Mouse (Mus musculus) hindbrain, embryonic 16.5 days (tissue): ENCODE measurements around the gene Srcin1. TPM values are rescaled to one million over a fixed set of nuclear protein-coding genes. Genes with fewer than 3 reads are reported as not detected.

Experiments used
- ATAC-seq: fragments of 200-750 bp; cut with Nextera tagmentation; 2 replicates; pipeline ENCODE4 v1.8.0; 2017; ENCODE audit warnings: moderate TSS enrichment, moderate library complexity
- H3K27ac ChIP-seq: fragments of 300-500 bp; sonication (generic); 2 replicates; pipeline ENCODE4 v1.5.1; 2014; ENCODE audit warnings: low read depth, mild to moderate bottlenecking, control low read depth, low read length, moderate library complexity
- H3K27me3 ChIP-seq: fragments of 300-500 bp; sonication (generic); replicated peaks from 2 replicates; pipeline ENCODE4 v1.6.1; 2014; ENCODE audit warnings: low read length; ENCODE audit not compliant: control insufficient read depth, insufficient read depth
- H3K36me3 ChIP-seq: fragments of 300-500 bp; sonication (generic); 2 replicates; pipeline ENCODE4 v1.6.1; 2014; ENCODE audit warnings: mild to moderate bottlenecking, low read length, moderate library complexity, mixed read lengths; ENCODE audit not compliant: control insufficient read depth, insufficient read depth
- H3K4me1 ChIP-seq: fragments of 300-500 bp; sonication (generic); 2 replicates; pipeline ENCODE4 v1.6.1; 2014; ENCODE audit warnings: low read depth, low read length; ENCODE audit not compliant: control insufficient read depth, insufficient read depth
- H3K4me2 ChIP-seq: fragments of 300-500 bp; sonication (generic); 2 replicates; pipeline ENCODE4 v1.6.1; 2014; ENCODE audit warnings: mild to moderate bottlenecking, low read length, control low read depth, moderate library complexity
- H3K4me3 ChIP-seq: fragments of 300-500 bp; sonication (generic); 2 replicates; pipeline ENCODE4 v1.5.1; 2014; ENCODE audit warnings: mild to moderate bottlenecking, low read length, control low read depth, moderate library complexity
- H3K9ac ChIP-seq: fragments of 300-500 bp; sonication (generic); 2 replicates; pipeline ENCODE4 v1.6.1; 2014; ENCODE audit warnings: low read depth, mild to moderate bottlenecking, control low read depth, low read length, moderate library complexity
- H3K9me3 ChIP-seq: fragments of 300-500 bp; sonication (generic); 2 replicates; pipeline ENCODE4 v1.6.1; 2014; ENCODE audit warnings: mild to moderate bottlenecking, low read length, moderate library complexity; ENCODE audit not compliant: control insufficient read depth
- WGBS: fragments of 180-500 bp; shearing (Covaris S2); extraction: QIAGEN DNeasy Blood & Tissue Kit; methylation state at CpG from one replicate; pipeline ENCODE4 v1.1.7; 2014; 5-methylcytosine and 5-hydroxymethylcytosine counted together
- polyA plus RNA-seq: library from polyadenylated mRNA; unstranded; fragments of >200 nt; fragmentation: Nextera tagmentation; extraction: Ambion mirVana; gene quantifications from 2 replicates; pipeline ENCODE4 v1.2.1, GENCODE M21; 2015

Srcin1 gene
- polyA plus RNA-seq, 1 experiment from 2014 or later, result 8.9 TPM

- Histone ChIP-seq H3K27me3 (no peaks in the 10 kb centered on the region), H3K4me2 (no peak overlapping the region), H3K4me3 (no peak overlapping the region), H3K4me1 (no peaks in the 10 kb centered on the region), H3K27ac (no peak overlapping the region), H3K9ac (no peak overlapping the region), H3K36me3 (peaks cover 47% of the 10 kb centered on the region), H3K9me3 (no peaks in the 10 kb centered on the region)
- no peak for ATAC-seq
- 46% methylated on average over 33 of the region's 33 CpGs for whole genome bisulfite sequencing
Measured at GRCm38 (mm10) chr11:97463166-97463565, 112.8 kb downstream of the Srcin1 start.

GRCm38 (mm10) chr11:97462538-97462937, 113.4 kb downstream of the Srcin1 start:
- ATAC-seq, result no peak

GRCm38 (mm10) chr11:97461307-97461820, 114.6 kb downstream of the Srcin1 start:
- WGBS, result 89% methylated on average over 3 of the region's 3 CpGs
- Histone ChIP-seq H3K4me1 (no peaks in the 10 kb centered on the region), H3K27ac (no peak overlapping the region), H3K4me2 (no peak overlapping the region), H3K27me3 (no peaks in the 10 kb centered on the region), H3K9me3 (no peaks in the 10 kb centered on the region), H3K36me3 (peaks cover 52% of the 10 kb centered on the region), H3K4me3 (no peak overlapping the region), H3K9ac (no peak overlapping the region)
- ATAC-seq, result no peak

More at GRCm38 (mm10) chr11:97462538-97462937, 113.4 kb downstream of the Srcin1 start:
- Histone ChIP-seq H3K27me3 (no peaks in the 10 kb centered on the region), H3K9ac (no peak overlapping the region), H3K36me3 (peaks cover 48% of the 10 kb centered on the region), H3K4me1 (no peaks in the 10 kb centered on the region), H3K4me3 (no peak overlapping the region), H3K27ac (no peak overlapping the region), H3K9me3 (no peaks in the 10 kb centered on the region), H3K4me2 (no peak overlapping the region)
- WGBS, result 83% methylated on average over 6 of the region's 6 CpGs

Other genes starting within 250 kb of the Srcin1 start
- 0.43 and 0.51 TPM in 2 replicates for gene Gpr179, start 224.1 kb downstream of the Srcin1 start, polyA plus RNA-seq
- 7.3 and 8.1 TPM in 2 replicates for gene Socs7, start 213.6 kb downstream of the Srcin1 start, polyA plus RNA-seq
- 8.5 and 9.4 TPM in 2 replicates for gene Arhgap23, start 160.7 kb downstream of the Srcin1 start, polyA plus RNA-seq
- gene 4933428G20Rik, start 75.8 kb downstream of the Srcin1 start, polyA plus RNA-seq, result 0.85 and 0.87 TPM in 2 replicates
- gene Epop, start 53.5 kb upstream of the Srcin1 start, polyA plus RNA-seq, result 1.2 and 1.4 TPM in 2 replicates
- gene Mllt6, start 87.2 kb upstream of the Srcin1 start, polyA plus RNA-seq, result 3.1 and 3.3 TPM in 2 replicates
- gene Cisd3, start 109.6 kb upstream of the Srcin1 start, polyA plus RNA-seq, result 37.2 and 42.4 TPM in 2 replicates
- 15.4 and 19.2 TPM in 2 replicates for gene Pcgf2, start 124.3 kb upstream of the Srcin1 start, polyA plus RNA-seq
- gene Psmb3, start 127.2 kb upstream of the Srcin1 start, polyA plus RNA-seq, result 422 and 438 TPM in 2 replicates
- 3.6 and 4.4 TPM in 2 replicates for gene Pip4k2b, start 168.5 kb upstream of the Srcin1 start, polyA plus RNA-seq
- 14.1 and 16.2 TPM in 2 replicates for gene Cwc25, start 190.4 kb upstream of the Srcin1 start, polyA plus RNA-seq
- gene 1700001P01Rik, start 199.7 kb upstream of the Srcin1 start, polyA plus RNA-seq, result 0.44 and 0.91 TPM in 2 replicates
- 252 and 268 TPM in 2 replicates for gene Rpl23, start 206.3 kb upstream of the Srcin1 start, polyA plus RNA-seq
- 176 and 191 TPM in 2 replicates for gene Lasp1, start 222.8 kb upstream of the Srcin1 start, polyA plus RNA-seq